Mouse (Mus musculus) ES-E14 (cell line): ENCODE data around the gene Rnf225. TPM values are rescaled to one million over a fixed set of nuclear protein-coding genes. Genes with fewer than 3 reads are reported as not detected.
"Not testable (repeated sequence)": the region's sequence is repeated elsewhere in the genome, so short reads cannot be mapped to it uniquely, and the experiment has no call there.

Experiments used
- DNase-seq: peaks from one replicate; pipeline ENCODE4 v3.0.0-alpha.2; 2013; ENCODE audit warnings: low read depth, low spot score
- H3K27ac ChIP-seq: 2 replicates; pipeline ENCODE4 v1.5.1; 2012; ENCODE audit warnings: low read depth, mild to moderate bottlenecking, low read length, moderate library complexity, mixed read lengths; ENCODE audit not compliant: poor library complexity, insufficient read depth, severe bottlenecking
- H3K36me3 ChIP-seq: 2 replicates; pipeline ENCODE4 v1.6.1; 2012; ENCODE audit warnings: mild to moderate bottlenecking, low read length, moderate library complexity, mixed read lengths; ENCODE audit not compliant: control insufficient read depth, poor library complexity, insufficient read depth, severe bottlenecking
- H3K4me1 ChIP-seq, 2 experiments: fragments of 150-350 bp in 1 of 2; sonication (generic) in 1 of 2; 2 replicates each; pipeline ENCODE4 v1.6.1; 2012; ENCODE audit warnings: low read length in 2 of 2, mild to moderate bottlenecking in 1 of 2, mixed read lengths in 1 of 2; ENCODE audit not compliant: control insufficient read depth in 2 of 2, insufficient read depth in 2 of 2, poor library complexity in 1 of 2
- H3K4me3 ChIP-seq, 2 experiments: fragments of 150-350 bp in 1 of 2; sonication (generic) in 1 of 2; 2 replicates each; pipeline ENCODE4 v1.5.1; 2012; ENCODE audit warnings: low read length in 2 of 2, low read depth in 1 of 2, mild to moderate bottlenecking in 1 of 2, mixed read lengths in 1 of 2; ENCODE audit not compliant: insufficient read depth in 1 of 2, poor library complexity in 1 of 2, severe bottlenecking in 1 of 2
- H3K9ac ChIP-seq: 2 replicates; pipeline ENCODE4 v1.6.1; 2012; ENCODE audit warnings: low read depth, mild to moderate bottlenecking, low read length, mixed read lengths; ENCODE audit not compliant: poor library complexity, insufficient read depth, severe bottlenecking
- H3K9me3 ChIP-seq: fragments of 150-350 bp; sonication (generic); 2 replicates; pipeline ENCODE4 v1.6.1; 2012; ENCODE audit warnings: low read depth, mild to moderate bottlenecking, low read length; ENCODE audit not compliant: control insufficient read depth, insufficient read depth
- CHD2 ChIP-seq: IDR thresholded peaks from 2 replicates; pipeline ENCODE4 v1.6.1; 2014; ENCODE audit warnings: mild to moderate bottlenecking, low read depth, low read length, inconsistent platforms
- HCFC1 ChIP-seq: IDR thresholded peaks from 2 replicates; pipeline ENCODE4 v1.6.1; 2012; ENCODE audit warnings: low read length, inconsistent platforms, borderline replicate concordance; ENCODE audit not compliant: insufficient read depth
- MAFK ChIP-seq: IDR thresholded peaks from 2 replicates; pipeline ENCODE4 v1.6.1; 2014; ENCODE audit warnings: mild to moderate bottlenecking, low read depth, low read length, inconsistent platforms; ENCODE audit not compliant: insufficient read depth
- ZC3H11A ChIP-seq: IDR thresholded peaks from 2 replicates; pipeline ENCODE4 v1.6.1; 2012; ENCODE audit warnings: low read depth, mild to moderate bottlenecking, inconsistent platforms, low read length, borderline replicate concordance
- ZNF384 ChIP-seq: IDR thresholded peaks from 2 replicates; pipeline ENCODE4 v1.6.1; 2012; ENCODE audit warnings: low read depth, low read length, inconsistent platforms
- in situ Hi-C, 2 experiments: fragments of 600-800 bp; cut with MboI; formaldehyde crosslinking; loops; one replicate each; pipeline ENCODE4 v1.15.1; 2025; ENCODE audit warnings: low sequenced_read_pairs in 2 of 2, inconsistent platforms in 1 of 2; ENCODE audit not compliant: unreplicated experiment in 2 of 2
- total RNA-seq: library from RNA; depleted of rRNA; stranded (reverse); fragments of 300-350 nt; gene quantifications from 2 replicates; pipeline ENCODE4 v1.2.3, GENCODE M21; 2012; rRNA removed

Gene Rnf225
- total RNA-seq, result 4.4 and 6.9 TPM in 2 replicates

DNA sequence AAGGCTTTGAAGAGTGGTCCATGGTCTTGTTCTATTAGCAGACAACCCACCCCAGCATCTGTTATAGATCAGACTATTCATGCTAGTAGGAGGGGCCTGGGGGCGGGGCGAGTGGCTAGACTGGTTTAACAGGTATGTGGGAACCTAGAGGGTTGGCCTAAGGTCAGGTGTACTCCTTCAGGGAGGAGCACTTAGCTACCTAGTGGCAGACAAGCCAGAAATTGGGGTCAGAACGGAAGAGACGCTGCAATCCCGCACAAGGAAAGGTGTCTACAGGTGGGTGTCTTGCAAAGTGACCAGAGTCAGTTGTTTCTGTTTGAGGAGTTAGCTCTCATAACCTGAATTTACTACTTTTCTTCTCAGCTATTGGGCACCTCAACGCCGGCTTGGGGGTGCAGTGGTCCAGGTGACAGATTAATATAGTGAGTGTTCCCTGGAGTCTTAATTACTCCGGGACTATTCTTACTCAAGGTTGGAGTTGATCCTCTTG lies at the start of gene Rnf225:
Rnf225 (plus strand) TSS at position 226 of the 490 bp plus-strand sequence.
- in situ Hi-C loops, result loop anchor here in 1 of 2 experiments (10.0 kb wide), 1 partner anchor 118 kb away; no protein-coding TSS in a partner anchor
- TF ChIP-seq CHD2 (no peak; the same call in 1 of the 2 replicates), HCFC1 (no peak), ZNF384 (no peak), MAFK (no peak), ZC3H11A (no peak)
- Histone ChIP-seq H3K27ac (no peak within 1 kb of the TSS), H3K4me3 (peak within 1 kb of the TSS; percentile 60), H3K36me3 (peaks cover 38% of the 10 kb centered on the region), H3K9ac (peak within 1 kb of the TSS; percentile 36), H3K4me1 (peaks cover 0 to 2% of the 10 kb centered on the region in 2 experiments; a peak in 1 of 4 replicates), H3K9me3 (no peaks in the 10 kb centered on the region)
- no peak for DNase-seq

DNA sequence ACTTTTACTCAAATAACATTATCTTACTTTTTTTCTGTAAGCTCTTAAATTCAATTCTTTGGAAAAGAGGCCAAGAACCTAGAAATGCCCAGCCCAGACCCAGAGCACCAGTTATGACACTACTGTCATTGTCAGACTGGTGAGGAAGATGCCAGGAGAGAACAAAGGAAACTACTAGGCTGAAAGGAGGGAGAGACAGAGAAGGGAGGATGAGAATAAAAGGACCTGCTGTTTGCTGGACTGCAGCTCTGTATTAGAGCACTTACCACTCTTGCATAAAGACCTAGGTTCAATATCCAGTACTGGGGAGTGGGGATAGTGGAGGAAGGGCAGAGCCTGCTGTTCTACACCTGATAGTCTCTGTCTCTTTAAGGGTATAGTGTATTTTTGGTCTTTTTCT lies 47.2 kb upstream of the Rnf225 start:
- in situ Hi-C loops, result no loop called here
- Histone ChIP-seq H3K36me3 (peaks cover 2% of the 10 kb centered on the region; the same call in 1 of the 2 replicates), H3K27ac (no peak overlapping the region), H3K4me3 (no peak overlapping the region), H3K9ac (no peak overlapping the region), H3K9me3 (no peaks in the 10 kb centered on the region), H3K4me1 (peaks cover 0 to 4% of the 10 kb centered on the region in 2 experiments; a peak in 1 of 4 replicates)
- DNase-seq, result no peak
- no peak for TF ChIP-seq MAFK

DNA sequence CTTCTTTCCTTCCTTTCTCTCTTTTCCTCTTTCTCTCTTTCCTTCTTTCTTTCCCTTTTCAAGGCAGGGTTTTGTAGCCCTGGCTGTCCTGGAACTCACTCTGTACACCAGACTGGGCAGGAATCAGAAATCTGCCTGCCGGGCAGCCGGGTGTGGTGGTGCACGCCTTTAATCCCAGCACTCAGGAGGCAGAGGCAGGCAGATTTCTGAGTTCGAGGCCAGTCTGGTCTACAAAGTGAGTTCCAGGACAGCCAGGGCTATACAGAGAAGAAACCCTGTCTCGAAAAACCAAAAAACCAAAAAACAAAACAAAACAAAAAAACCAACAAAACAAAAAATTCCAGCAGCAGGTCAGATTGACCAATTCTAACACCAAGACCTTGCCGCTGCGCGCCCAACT lies 46.7 kb upstream of the Rnf225 start:
- H3K9me3 ChIP-seq, H3K27ac ChIP-seq, H3K4me1 ChIP-seq, H3K36me3 ChIP-seq, in situ Hi-C loops, DNase-seq: not testable (repeated sequence)
- Histone ChIP-seq H3K4me3 (peak overlapping the region; percentile 55 to 92), H3K9ac (peak overlapping the region; percentile 58; the same call in 1 of the 2 replicates)

DNA sequence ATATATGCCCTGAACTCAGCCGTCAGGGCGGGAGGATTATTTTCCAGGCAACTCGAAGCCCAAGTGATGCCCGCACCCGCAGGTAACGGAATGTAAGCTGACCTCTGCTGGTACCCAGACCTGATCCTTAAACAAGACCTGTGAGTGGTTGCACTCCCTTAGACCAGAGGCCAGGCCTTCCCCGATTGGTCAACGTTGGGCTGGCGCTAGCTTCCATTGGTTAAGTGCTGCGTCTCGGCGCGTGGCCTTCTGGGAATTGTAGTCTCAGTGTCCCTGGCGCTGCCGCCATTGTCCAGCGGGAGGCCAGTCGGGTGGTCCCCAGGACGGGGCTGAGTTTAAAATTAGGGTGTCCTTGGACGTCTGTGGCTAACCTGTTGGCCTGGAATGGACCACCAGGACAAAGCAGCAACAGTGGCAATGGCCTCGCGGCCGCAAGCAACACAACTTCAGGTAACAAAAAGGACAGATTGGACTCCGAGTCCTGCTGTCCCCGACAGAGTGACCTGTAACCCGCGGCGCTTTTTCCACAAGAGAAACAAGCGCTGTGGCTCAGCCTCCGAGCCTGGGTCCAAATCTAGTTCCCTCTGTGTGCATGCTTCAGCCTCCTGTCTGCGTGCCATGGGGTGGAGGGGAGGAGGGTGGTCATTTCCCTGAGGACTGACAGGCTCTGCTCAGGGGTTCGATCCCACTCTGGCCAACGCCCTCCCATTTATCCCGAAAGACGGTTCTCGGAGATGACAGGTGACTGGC lies 46.1 kb upstream of the Rnf225 start, which contains the start of gene Zfp128:
Zfp128 (plus strand) TSS at position 267 of the 750 bp plus-strand sequence.
- H3K4me1 ChIP-seq, result peaks cover 0 to 8% of the 10 kb centered on the region in 2 experiments; a peak in 1 of 4 replicates
- H3K9ac ChIP-seq, result peak within 1 kb of the TSS; percentile 58; the same call in 1 of the 2 replicates
- in situ Hi-C loops, result no loop called here
- TF ChIP-seq MAFK (no peak), ZC3H11A (no peak), HCFC1 (peak; percentile 91), CHD2 (peak; percentile 53; the same call in 1 of the 2 replicates), ZNF384 (no peak)
- H3K9me3 ChIP-seq, result no peaks in the 10 kb centered on the region
- H3K27ac ChIP-seq, result no peak within 1 kb of the TSS
- peak; percentile 83 for DNase-seq
- peak within 1 kb of the TSS; percentile 69 to 92 for H3K4me3 ChIP-seq
- H3K36me3 ChIP-seq, result peaks cover 2% of the 10 kb centered on the region; the same call in 1 of the 2 replicates
